Comparison of ENCODE assay signal across 21 mouse cellular contexts in the genomic region with DNA sequence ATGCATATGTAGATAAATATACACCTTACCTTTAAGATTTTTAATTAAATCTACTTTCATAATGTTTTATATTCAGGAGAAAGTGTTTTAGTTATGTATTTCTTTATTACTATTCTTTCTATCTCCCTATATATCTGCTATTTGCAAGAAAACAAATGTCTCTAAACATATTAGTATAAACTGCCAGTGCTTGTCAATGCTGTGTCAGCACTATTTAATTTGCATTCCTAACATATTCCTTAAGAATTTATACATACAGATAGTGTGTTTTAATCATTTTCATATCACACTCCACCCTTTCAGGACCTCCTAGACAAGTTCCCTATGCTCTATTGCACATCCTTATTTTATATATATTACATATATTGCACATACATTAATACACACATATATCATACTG. TPM values are rescaled to one million over a fixed set of nuclear protein-coding genes. Genes with fewer than 3 reads are reported as not detected.
"Had no signal": no experiment of that assay in that cellular context is flagged by ENCODE, and none has a peak within 500 bp of the region (broad histone marks: within the 10 kb centered on the region; RNA-seq: fewer than 3 reads in every experiment).

No protein-coding gene starts in this region.

- H3K36me3 ChIP-seq: kidney, embryonic 15.5 days; lung, embryonic 15.5 days; midbrain, embryonic 10.5 days; midbrain, embryonic 13.5 days; neural tube, embryonic 13.5 days had no signal

- DNase-seq: kidney, adult 2 months; kidney, postnatal 10 days; kidney, postnatal 36 days; lung, postnatal 10 days; lung, postnatal 36 days; thymus, adult 18-20 months; thymus, postnatal 36 days had no signal

- H3K4me2 ChIP-seq: kidney, embryonic 15.5 days; lung, embryonic 15.5 days; midbrain, embryonic 13.5 days; neural tube, embryonic 13.5 days had no signal

- H3K4me1 ChIP-seq: lung, embryonic 15.5 days; midbrain, embryonic 10.5 days; midbrain, embryonic 13.5 days; neural tube, embryonic 13.5 days had no signal

- H3K4me3 ChIP-seq: kidney, embryonic 15.5 days; lung, embryonic 15.5 days; megakaryocyte, embryonic 14.5 days; midbrain, embryonic 10.5 days; midbrain, embryonic 13.5 days; myocyte; neural tube, embryonic 13.5 days had no signal

- H3K9me3 ChIP-seq: kidney, embryonic 15.5 days; lung, embryonic 15.5 days; midbrain, embryonic 10.5 days; midbrain, embryonic 13.5 days; neural tube, embryonic 13.5 days had no signal

- H3K27me3 ChIP-seq: kidney, embryonic 15.5 days; lung, embryonic 15.5 days; midbrain, embryonic 13.5 days; neural tube, embryonic 13.5 days had no signal

- H3K27ac ChIP-seq: kidney, embryonic 15.5 days; lung, embryonic 15.5 days; midbrain, embryonic 10.5 days; midbrain, embryonic 13.5 days; neural tube, embryonic 13.5 days had no signal

- ATAC-seq: intestine, postnatal 0 days; midbrain, embryonic 13.5 days; midbrain, embryonic 16.5 days had no signal

- H3K9ac ChIP-seq: kidney, embryonic 15.5 days; lung, embryonic 15.5 days; midbrain, embryonic 13.5 days; neural tube, embryonic 13.5 days had no signal

RNA-seq across cellular contexts. Expression of a gene that starts 1.4 kb away (rescaled TPM):
- total RNA-seq: monocyte, adult 5-6 weeks had no signal
- polyA plus RNA-seq: limb, embryonic 11.5 days had no signal

RNA-seq across cellular contexts. Expression of a gene that starts 41.5 kb away (rescaled TPM):
- total RNA-seq: neutrophil, adult 5-6 weeks had no signal
- polyA plus RNA-seq: limb, embryonic 11.5 days; myocyte; neural tube, embryonic 13.5 days; small intestine, adult 2 months; spleen, adult 2 months had no signal
